Mouse (Mus musculus) heart, postnatal 25 days (tissue): Measurements from ENCODE around the gene Gm20388. TPM values are rescaled to one million over a fixed set of nuclear protein-coding genes. Genes with fewer than 3 reads are reported as not detected.

Experiments
- DNase-seq: peaks from one replicate; pipeline ENCODE4 v3.0.0; 2022; ENCODE audit warnings: low spot score
- intact Hi-C: fragments of 180-260 bp; cut with DNase I; formaldehyde crosslinking; loops from one replicate; pipeline ENCODE4 v1.15.1; 2025
- total RNA-seq, 2 experiments: library from RNA; stranded (reverse); gene quantifications; 2 replicates each; pipeline ENCODE4 v1.2.3; 2021

The Gm20388 gene
- total RNA-seq, 2 experiments from 2014 or later = 2.7 TPM; not detected in 1

GRCm38 (mm10) chr8:123654763-123655162 is 3744.1 kb downstream of the Gm20388 start:
- no peak for DNase-seq
- intact Hi-C loops = no loop called here

- DNase-seq = no peak
- intact Hi-C loops = no loop called here
These were observed 3744.7 kb downstream of the Gm20388 start for GRCm38 (mm10) chr8:123655351-123655779.

GRCm38 (mm10) chr8:123657826-123658225 is 3747.2 kb downstream of the Gm20388 start:
- intact Hi-C loops = no loop called here
- no peak for DNase-seq

GRCm38 (mm10) chr8:123659469-123660057 is 3748.9 kb downstream of the Gm20388 start:
- intact Hi-C loops = no loop called here
- DNase-seq = no peak

- intact Hi-C loops = no loop called here
- no peak for DNase-seq
These were observed 3750.9 kb downstream of the Gm20388 start for GRCm38 (mm10) chr8:123661515-123661914.

GRCm38 (mm10) chr8:123665580-123665979 is 3754.9 kb downstream of the Gm20388 start:
- intact Hi-C loops = no loop called here

GRCm38 (mm10) chr8:123666832-123667231 is 3756.2 kb downstream of the Gm20388 start:
- intact Hi-C loops = no loop called here
- no peak for DNase-seq

More at GRCm38 (mm10) chr8:123665580-123665979, 3754.9 kb downstream of the Gm20388 start:
- no peak for DNase-seq

- DNase-seq = no peak
- intact Hi-C loops = no loop called here
These were observed 3758.0 kb downstream of the Gm20388 start for GRCm38 (mm10) chr8:123668681-123669080.

GRCm38 (mm10) chr8:123670766-123671165 is 3760.1 kb downstream of the Gm20388 start:
- no peak for DNase-seq
- intact Hi-C loops = no loop called here

- intact Hi-C loops = no loop called here
- DNase-seq = no peak
These were observed 3760.8 kb downstream of the Gm20388 start for GRCm38 (mm10) chr8:123671454-123671853.

- intact Hi-C loops = no loop called here
- no peak for DNase-seq
These were observed 3762.0 kb downstream of the Gm20388 start for GRCm38 (mm10) chr8:123672648-123673047.

GRCm38 (mm10) chr8:123675611-123676010 is 3765.0 kb downstream of the Gm20388 start:
- no peak for DNase-seq
- intact Hi-C loops = no loop called here

GRCm38 (mm10) chr8:123678390-123678789 is 3767.7 kb downstream of the Gm20388 start:
- DNase-seq = no peak
- intact Hi-C loops = no loop called here

GRCm38 (mm10) chr8:123682073-123682761 is 3771.6 kb downstream of the Gm20388 start:
- DNase-seq = no peak
- intact Hi-C loops = no loop called here

- intact Hi-C loops = no loop called here
- no peak for DNase-seq
These were observed 3772.7 kb downstream of the Gm20388 start for GRCm38 (mm10) chr8:123683321-123683720.

GRCm38 (mm10) chr8:123684806-123685205 is 3774.2 kb downstream of the Gm20388 start:
- intact Hi-C loops = no loop called here

GRCm38 (mm10) chr8:123685477-123685876 is 3774.8 kb downstream of the Gm20388 start:
- intact Hi-C loops = no loop called here
- no peak for DNase-seq

More at GRCm38 (mm10) chr8:123684806-123685205, 3774.2 kb downstream of the Gm20388 start:
- DNase-seq = no peak

GRCm38 (mm10) chr8:123687826-123688225 is 3777.2 kb downstream of the Gm20388 start:
- intact Hi-C loops = no loop called here
- DNase-seq = no peak

- intact Hi-C loops = no loop called here
- DNase-seq = no peak
These were observed 3781.7 kb downstream of the Gm20388 start for GRCm38 (mm10) chr8:123692165-123692962.

GRCm38 (mm10) chr8:123696167-123696566 is 3785.5 kb downstream of the Gm20388 start:
- DNase-seq = no peak
- intact Hi-C loops = no loop called here

- intact Hi-C loops = no loop called here
- no peak for DNase-seq
These were observed 3786.7 kb downstream of the Gm20388 start for GRCm38 (mm10) chr8:123697329-123697728.
